Mouse (Mus musculus) liver, postnatal 0 days (tissue): ENCODE measurements around the gene Armt1.

Experiments
- CTCF ChIP-seq: sonication (generic); IDR thresholded peaks from 2 replicates; pipeline ENCODE4 v1.5.1; 2016; ENCODE audit warnings: antibody characterized with exemption, low read depth
- EP300 ChIP-seq: IDR thresholded peaks from 2 replicates; pipeline ENCODE4 v1.6.1; 2016; ENCODE audit warnings: antibody characterized with exemption, low read depth, mild to moderate bottlenecking

DNA sequence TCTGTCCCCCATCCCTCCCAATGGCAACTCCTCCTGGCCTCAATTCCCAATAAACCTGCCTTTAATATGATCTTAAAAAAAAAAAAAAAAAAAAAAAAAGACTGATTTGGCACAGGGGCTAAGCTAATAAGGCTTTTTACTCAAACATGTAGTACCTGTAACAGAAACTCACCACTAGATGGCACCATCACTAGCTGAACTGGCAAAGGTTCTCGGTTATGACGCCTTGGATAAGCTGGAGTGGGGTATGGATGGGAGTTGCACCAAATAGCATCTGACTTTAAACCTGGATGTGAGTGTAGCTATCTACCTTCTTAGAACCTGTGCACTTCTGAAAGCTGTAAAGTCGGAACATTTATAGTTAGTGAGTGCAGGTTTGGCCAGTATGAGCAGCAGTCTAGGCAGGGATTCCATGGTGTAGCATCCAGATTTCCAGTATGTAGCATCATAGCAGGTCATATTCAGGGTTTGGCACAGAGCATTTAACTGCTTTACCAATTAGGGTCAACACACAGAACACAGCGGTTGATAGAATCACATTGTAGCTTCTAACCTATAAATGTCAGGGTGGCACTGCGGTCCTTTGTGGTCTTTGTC is 27.3 kb upstream of the Armt1 start:
- peak; percentile 82 for TF ChIP-seq CTCF
- TF ChIP-seq EP300: no peak
